Mouse (Mus musculus): Measurements from ENCODE around the gene Gm45717. TPM values are rescaled to one million over a fixed set of nuclear protein-coding genes. Genes with fewer than 3 reads are reported as not detected.

The Gm45717 gene
- polyA plus RNA-seq (2012; rRNA removed): not detected in 2 replicates

GRCm38 (mm10) chr7:140955758-140956555 lies at the start of gene Gm45717, which contains the start of gene Ifitm2:
Gene Gm45717, minus strand, starts transcription at chr7:140955937.
Gene Ifitm2, minus strand, starts transcription at chr7:140955987.

GRCm38 (mm10) chr7:140966921-140967320 lies 11.2 kb upstream of the Gm45717 start, which contains the start of gene Ifitm1:
Gene Ifitm1, plus strand, starts transcription at chr7:140967221.

GRCm38 (mm10) chr7:140949824-140950530 lies 5.8 kb downstream of the Gm45717 start, which contains the start of gene Ifitm5:
Gene Ifitm5, minus strand, starts transcription at chr7:140950291.

GRCm38 (mm10) chr7:140941222-140942051 lies 14.3 kb downstream of the Gm45717 start, which contains the start of gene Pgghg:
Gene Pgghg, plus strand, starts transcription at chr7:140941391.

GRCm38 (mm10) chr7:140920418-140921029 lies 35.2 kb downstream of the Gm45717 start, which contains the start of gene Nlrp6:
Gene Nlrp6, plus strand, starts transcription at chr7:140920902.

GRCm38 (mm10) chr7:140900220-140900619 lies 55.5 kb downstream of the Gm45717 start, which contains the start of gene Cox8b:
Gene Cox8b, minus strand, starts transcription at chr7:140900446.

Other genes with a start within 250 kb of the Gm45717 start
- gene Cyp2e1, start 192.2 kb downstream of the Gm45717 start, polyA plus RNA-seq (2012; rRNA removed): not detected in 2 replicates
- gene Syce1, start 168.1 kb downstream of the Gm45717 start, polyA plus RNA-seq (2012; rRNA removed): 0.12 and 0.24 TPM in 2 replicates
- gene Zfp941, start 133.8 kb downstream of the Gm45717 start, polyA plus RNA-seq (2012; rRNA removed): 2.4 and 4.2 TPM in 2 replicates
- 0.32 and 0.51 TPM in 2 replicates for gene Urah, start 120.9 kb downstream of the Gm45717 start, polyA plus RNA-seq (2012; rRNA removed)
- not detected in 2 replicates for gene Scgb1c1, start 110.4 kb downstream of the Gm45717 start, polyA plus RNA-seq (2012; rRNA removed)
- not detected in 2 replicates for gene Odf3, start 108.1 kb downstream of the Gm45717 start, polyA plus RNA-seq (2012; rRNA removed)
- gene Gm45785, start 99.6 kb downstream of the Gm45717 start, polyA plus RNA-seq (2012; rRNA removed): 0.08 and 0.14 TPM in 2 replicates
- gene Ric8a, start 99.0 kb downstream of the Gm45717 start, polyA plus RNA-seq (2012; rRNA removed): 61.0 and 61.6 TPM in 2 replicates
- 21.6 and 24.4 TPM in 2 replicates for gene Bet1l, start 98.4 kb downstream of the Gm45717 start, polyA plus RNA-seq (2012; rRNA removed)
- 167 and 206 TPM in 2 replicates for gene Psmd13, start 74.0 kb downstream of the Gm45717 start, polyA plus RNA-seq (2012; rRNA removed)
- gene Sirt3, start 73.6 kb downstream of the Gm45717 start, polyA plus RNA-seq (2012; rRNA removed): 22.4 and 26.1 TPM in 2 replicates
- gene Cox8b, start 55.5 kb downstream of the Gm45717 start, polyA plus RNA-seq (2012; rRNA removed): 0.50 and 1.3 TPM in 2 replicates
- gene Nlrp6, start 35.0 kb downstream of the Gm45717 start, polyA plus RNA-seq (2012; rRNA removed): 0.17 and 0.53 TPM in 2 replicates
- gene Pgghg, start 14.5 kb downstream of the Gm45717 start, polyA plus RNA-seq (2012; rRNA removed): 15.3 and 24.6 TPM in 2 replicates
- gene Ifitm5, start 5.6 kb downstream of the Gm45717 start, polyA plus RNA-seq (2012; rRNA removed): 0.88 and 2.0 TPM in 2 replicates
- gene Ifitm2, start 50 bp upstream of the Gm45717 start, polyA plus RNA-seq (2012; rRNA removed): 87.0 and 380 TPM in 2 replicates
- gene Ifitm1, start 11.3 kb upstream of the Gm45717 start, polyA plus RNA-seq (2012; rRNA removed): 12.4 and 30.5 TPM in 2 replicates
- gene Ifitm3, start 54.8 kb upstream of the Gm45717 start, polyA plus RNA-seq (2012; rRNA removed): 5.5 and 20.2 TPM in 2 replicates
- 0.35 and 0.38 TPM in 2 replicates for gene Ifitm6, start 62.0 kb upstream of the Gm45717 start, polyA plus RNA-seq (2012; rRNA removed)
- gene Gm17387, start 73.2 kb upstream of the Gm45717 start, polyA plus RNA-seq (2012; rRNA removed): not detected in 2 replicates
- gene B4galnt4, start 105.2 kb upstream of the Gm45717 start, polyA plus RNA-seq (2012; rRNA removed): 68.2 and 109 TPM in 2 replicates
- 1.5 and 2.1 TPM in 2 replicates for gene Pkp3, start 122.3 kb upstream of the Gm45717 start, polyA plus RNA-seq (2012; rRNA removed)
- gene Sigirr, start 144.6 kb upstream of the Gm45717 start, polyA plus RNA-seq (2012; rRNA removed): 2.3 and 2.7 TPM in 2 replicates
- gene Ano9, start 161.9 kb upstream of the Gm45717 start, polyA plus RNA-seq (2012; rRNA removed): 0.52 and 0.88 TPM in 2 replicates
- 55.5 and 61.6 TPM in 2 replicates for gene Ptdss2, start 166.4 kb upstream of the Gm45717 start, polyA plus RNA-seq (2012; rRNA removed)
- gene Rnh1, start 216.9 kb upstream of the Gm45717 start, polyA plus RNA-seq (2012; rRNA removed): 44.5 and 71.8 TPM in 2 replicates
- 97.5 and 134 TPM in 2 replicates for gene Hras, start 238.1 kb upstream of the Gm45717 start, polyA plus RNA-seq (2012; rRNA removed)
- gene Lrrc56, start 238.2 kb upstream of the Gm45717 start, polyA plus RNA-seq (2012; rRNA removed): 15.4 and 17.1 TPM in 2 replicates